Mouse (Mus musculus) midbrain, embryonic 14.5 days (tissue): ENCODE measurements at regions not wholly inside any gene's neighbourhood (a gene's known extent, or its start where the extent isn't known, plus 50 kb on each side); places are given as distances from the start of the nearest gene placed in this dataset.

Experiments
- ATAC-seq: fragments of 200-750 bp; cut with Nextera tagmentation; 2 replicates; pipeline ENCODE4 v1.8.0; 2017; ENCODE audit warnings: moderate number of reproducible peaks, moderate library complexity; ENCODE audit not compliant: low FRiP score, low TSS enrichment
- DNase-seq: peaks from one replicate; pipeline ENCODE4 v3.0.0-alpha.2; 2015
- H3K27ac ChIP-seq: fragments of 300-500 bp; sonication (generic); replicated peaks from 2 replicates; pipeline ENCODE4 v1.5.1; 2014; ENCODE audit warnings: mild to moderate bottlenecking, low read depth, low read length, moderate library complexity
- H3K27me3 ChIP-seq: fragments of 300-500 bp; sonication (generic); 2 replicates; pipeline ENCODE4 v1.6.1; 2014; ENCODE audit warnings: low read length, control low read depth, mixed read lengths; ENCODE audit not compliant: control insufficient read depth, insufficient read depth
- H3K36me3 ChIP-seq: fragments of 300-500 bp; sonication (generic); 2 replicates; pipeline ENCODE4 v1.6.1; 2014; ENCODE audit warnings: low read length, control low read depth; ENCODE audit not compliant: control insufficient read depth, insufficient read depth
- H3K4me1 ChIP-seq: fragments of 300-500 bp; sonication (generic); 2 replicates; pipeline ENCODE4 v1.6.1; 2014; ENCODE audit warnings: mild to moderate bottlenecking, antibody characterized with exemption, low read length, control low read depth; ENCODE audit not compliant: control insufficient read depth, insufficient read depth
- H3K4me2 ChIP-seq: fragments of 300-500 bp; sonication (generic); 2 replicates; pipeline ENCODE4 v1.6.1; 2014; ENCODE audit warnings: mild to moderate bottlenecking, low read length, moderate library complexity
- H3K4me3 ChIP-seq: fragments of 300-500 bp; sonication (generic); replicated peaks from 2 replicates; pipeline ENCODE4 v1.5.1; 2014; ENCODE audit warnings: low read depth, low read length
- H3K9ac ChIP-seq: fragments of 300-500 bp; sonication (generic); replicated peaks from 2 replicates; pipeline ENCODE4 v1.6.1; 2014; ENCODE audit warnings: mild to moderate bottlenecking, low read length, moderate library complexity
- H3K9me3 ChIP-seq: fragments of 300-500 bp; sonication (generic); 2 replicates; pipeline ENCODE4 v1.6.1; 2016; ENCODE audit warnings: low read length, control low read depth, mixed read lengths; ENCODE audit not compliant: control insufficient read depth
- WGBS: fragments of 180-500 bp; shearing (Covaris S2); extraction: QIAGEN DNeasy Blood & Tissue Kit; methylation state at CpG from one replicate; pipeline ENCODE4 v1.1.7; 2014; 5-methylcytosine and 5-hydroxymethylcytosine counted together

- no peak overlapping the region for H3K4me3 ChIP-seq
- H3K9ac ChIP-seq: no peak overlapping the region
- H3K27ac ChIP-seq: no peak overlapping the region
- peak; percentile 15 for DNase-seq
- H3K9me3 ChIP-seq: no peaks in the 10 kb centered on the region
- no peak for ATAC-seq
- H3K4me2 ChIP-seq: no peak overlapping the region
- no peaks in the 10 kb centered on the region for H3K36me3 ChIP-seq
- no peaks in the 10 kb centered on the region for H3K27me3 ChIP-seq
- H3K4me1 ChIP-seq: peaks cover 3% of the 10 kb centered on the region; the same call in 1 of the 2 replicates
- 60% methylated on average over 13 of the region's 13 CpGs for WGBS
These were observed 793.5 kb downstream of the Rps29 start for GRCm38 (mm10) chr12:68365404-68366059.

- Histone ChIP-seq H3K9ac (no peak overlapping the region), H3K9me3 (no peaks in the 10 kb centered on the region), H3K36me3 (no peaks in the 10 kb centered on the region), H3K27me3 (no peaks in the 10 kb centered on the region), H3K27ac (no peak overlapping the region), H3K4me3 (no peak overlapping the region), H3K4me1 (peaks cover 3% of the 10 kb centered on the region; the same call in 1 of the 2 replicates), H3K4me2 (no peak overlapping the region)
- ATAC-seq (no peak), DNase-seq (no peak)
- WGBS: 89% methylated on average over 2 of the region's 2 CpGs
These were observed 795.8 kb downstream of the Rps29 start for GRCm38 (mm10) chr12:68363196-68363595.

GRCm38 (mm10) chr12:68346517-68347099, 812.4 kb downstream of the Rps29 start:
- no peak for DNase-seq
- ATAC-seq: no peak
- 77% methylated on average over 2 of the region's 2 CpGs for WGBS

GRCm38 (mm10) chr12:68333796-68334195, 825.2 kb downstream of the Rps29 start:
- no peaks in the 10 kb centered on the region for H3K9me3 ChIP-seq
- DNase-seq (no peak), ATAC-seq (no peak)
- H3K27me3 ChIP-seq: no peaks in the 10 kb centered on the region
- no peak overlapping the region for H3K27ac ChIP-seq
- WGBS: 81% methylated on average over 3 of the region's 3 CpGs
- no peaks in the 10 kb centered on the region for H3K4me1 ChIP-seq
- no peak overlapping the region for H3K4me3 ChIP-seq
- no peak overlapping the region for H3K9ac ChIP-seq
- H3K36me3 ChIP-seq: no peaks in the 10 kb centered on the region
- no peak overlapping the region for H3K4me2 ChIP-seq

More at GRCm38 (mm10) chr12:68346517-68347099, 812.4 kb downstream of the Rps29 start:
- Histone ChIP-seq H3K9me3 (no peaks in the 10 kb centered on the region), H3K36me3 (no peaks in the 10 kb centered on the region), H3K4me2 (no peak overlapping the region), H3K27me3 (no peaks in the 10 kb centered on the region), H3K4me3 (no peak overlapping the region), H3K27ac (no peak overlapping the region), H3K9ac (no peak overlapping the region), H3K4me1 (no peaks in the 10 kb centered on the region)

GRCm38 (mm10) chr12:68333366-68333765, 825.6 kb downstream of the Rps29 start:
- H3K27ac ChIP-seq: no peak overlapping the region
- no peaks in the 10 kb centered on the region for H3K27me3 ChIP-seq
- no peaks in the 10 kb centered on the region for H3K36me3 ChIP-seq
- WGBS: 72% methylated on average over 4 of the region's 4 CpGs
- H3K9ac ChIP-seq: no peak overlapping the region
- no peak overlapping the region for H3K4me2 ChIP-seq
- H3K4me1 ChIP-seq: no peaks in the 10 kb centered on the region
- no peaks in the 10 kb centered on the region for H3K9me3 ChIP-seq
- H3K4me3 ChIP-seq: no peak overlapping the region
- ATAC-seq: no peak
- no peak for DNase-seq

- H3K27ac ChIP-seq: no peak overlapping the region
- H3K4me3 ChIP-seq: no peak overlapping the region
- no peak overlapping the region for H3K9ac ChIP-seq
- no peaks in the 10 kb centered on the region for H3K36me3 ChIP-seq
- ATAC-seq: peak; percentile 62; the same call in 1 of the 2 replicates
- H3K27me3 ChIP-seq: no peaks in the 10 kb centered on the region
- H3K9me3 ChIP-seq: no peaks in the 10 kb centered on the region
- no peaks in the 10 kb centered on the region for H3K4me1 ChIP-seq
- WGBS: 16% methylated on average over 1 of the region's 1 CpGs
- peak; percentile 45 for DNase-seq
- H3K4me2 ChIP-seq: no peak overlapping the region
These were observed 826.5 kb downstream of the Rps29 start for GRCm38 (mm10) chr12:68332480-68332879.
